Mouse (Mus musculus) gastrocnemius, postnatal 14 days (tissue): ENCODE measurements around the gene Ak7. TPM values are rescaled to one million over a fixed set of nuclear protein-coding genes. Genes with fewer than 3 reads are reported as not detected.

Source experiments
- DNase-seq: peaks from one replicate; pipeline ENCODE4 v3.0.0; 2021; ENCODE audit warnings: mixed read lengths
- intact Hi-C: fragments of 180-260 bp; cut with DNase I; formaldehyde crosslinking; loops from one replicate; pipeline ENCODE4 v1.15.1; 2025; ENCODE audit warnings: low total_unique reads
- total RNA-seq, 2 experiments: library from RNA; stranded (reverse); gene quantifications; 2 replicates each; pipeline ENCODE4 v1.2.3; 2021

Gene Ak7
- total RNA-seq, 2 experiments from 2014 or later: not detected

GRCm38 (mm10) chr12:105724616-105725015, 18.8 kb downstream of the Ak7 start:
- intact Hi-C loops: loop anchor here (5.0 to 10.0 kb wide), 2 partner anchors 42 to 90 kb away; partner anchors contain the start of gene Gskip
- no peak for DNase-seq

GRCm38 (mm10) chr12:105725736-105726135, 20.0 kb downstream of the Ak7 start:
- no peak for DNase-seq
- intact Hi-C loops: loop anchor here (10.0 kb wide), 1 partner anchor 91 kb away; no protein-coding TSS in a partner anchor

GRCm38 (mm10) chr12:105727268-105727667, 21.5 kb downstream of the Ak7 start:
- no peak for DNase-seq
- intact Hi-C loops: loop anchor here (10.0 kb wide), 1 partner anchor 92 kb away; no protein-coding TSS in a partner anchor

- intact Hi-C loops: loop anchor here (10.0 kb wide), 1 partner anchor 93 kb away; no protein-coding TSS in a partner anchor
- no peak for DNase-seq
Observed at GRCm38 (mm10) chr12:105727964-105728363, 22.2 kb downstream of the Ak7 start.

GRCm38 (mm10) chr12:105730851-105731460, 25.2 kb downstream of the Ak7 start:
- DNase-seq: no peak
- intact Hi-C loops: no loop called here

GRCm38 (mm10) chr12:105733370-105734159, 27.8 kb downstream of the Ak7 start:
- intact Hi-C loops: no loop called here
- DNase-seq: no peak

GRCm38 (mm10) chr12:105735226-105735888, 29.6 kb downstream of the Ak7 start:
- no peak for DNase-seq
- intact Hi-C loops: no loop called here

GRCm38 (mm10) chr12:105735889-105736251, 30.1 kb downstream of the Ak7 start:
- intact Hi-C loops: no loop called here
- no peak for DNase-seq

- intact Hi-C loops: no loop called here
- no peak for DNase-seq
Observed at GRCm38 (mm10) chr12:105738316-105739096, 32.7 kb downstream of the Ak7 start.

GRCm38 (mm10) chr12:105739656-105740055, 33.9 kb downstream of the Ak7 start:
- intact Hi-C loops: no loop called here
- DNase-seq: no peak

GRCm38 (mm10) chr12:105748114-105748513, 42.3 kb downstream of the Ak7 start:
- DNase-seq: no peak
- intact Hi-C loops: no loop called here

- DNase-seq: no peak
- intact Hi-C loops: no loop called here
Observed at GRCm38 (mm10) chr12:105753813-105754212, 48.0 kb downstream of the Ak7 start.

- DNase-seq: no peak
- intact Hi-C loops: no loop called here
Observed at GRCm38 (mm10) chr12:105757816-105758497, 52.2 kb downstream of the Ak7 start.

GRCm38 (mm10) chr12:105758911-105759310, 53.1 kb downstream of the Ak7 start:
- DNase-seq: no peak
- intact Hi-C loops: no loop called here

GRCm38 (mm10) chr12:105759849-105760478, 54.2 kb downstream of the Ak7 start:
- no peak for DNase-seq
- intact Hi-C loops: no loop called here

GRCm38 (mm10) chr12:105761171-105761570, 55.4 kb downstream of the Ak7 start:
- intact Hi-C loops: no loop called here
- no peak for DNase-seq

GRCm38 (mm10) chr12:105761629-105762028, 55.9 kb downstream of the Ak7 start:
- intact Hi-C loops: no loop called here
- DNase-seq: no peak

GRCm38 (mm10) chr12:105769700-105770099, 63.9 kb downstream of the Ak7 start:
- DNase-seq: no peak
- intact Hi-C loops: loop anchor here (10.0 kb wide), 1 partner anchor 85 kb away; the partner anchor contains the start of genes Atg2b and Gskip
